Mouse (Mus musculus) forebrain, embryonic 13.5 days (tissue): ENCODE data around the gene Tsc22d3. TPM values are rescaled to one million over a fixed set of nuclear protein-coding genes. Genes with fewer than 3 reads are reported as not detected.

Experiments
- ATAC-seq: fragments of 200-750 bp; cut with Nextera tagmentation; 2 replicates; pipeline ENCODE4 v1.8.0; 2017
- H3K27ac ChIP-seq: fragments of 300-500 bp; sonication (generic); 2 replicates; pipeline ENCODE4 v1.5.1; 2015; ENCODE audit warnings: inconsistent platforms, mild to moderate bottlenecking, moderate library complexity
- H3K27me3 ChIP-seq: fragments of 300-500 bp; sonication (generic); 2 replicates; pipeline ENCODE4 v1.6.1; 2015; ENCODE audit warnings: mild to moderate bottlenecking, inconsistent platforms
- H3K36me3 ChIP-seq: fragments of 300-500 bp; sonication (generic); 2 replicates; pipeline ENCODE4 v1.6.1; 2015; ENCODE audit warnings: mild to moderate bottlenecking, inconsistent platforms; ENCODE audit not compliant: poor library complexity, severe bottlenecking
- H3K4me1 ChIP-seq: fragments of 300-500 bp; sonication (generic); 2 replicates; pipeline ENCODE4 v1.6.1; 2015; ENCODE audit warnings: inconsistent platforms
- H3K4me2 ChIP-seq: fragments of 300-500 bp; sonication (generic); 2 replicates; pipeline ENCODE4 v1.6.1; 2015; ENCODE audit warnings: inconsistent platforms, mild to moderate bottlenecking, moderate library complexity
- H3K4me3 ChIP-seq: fragments of 300-500 bp; sonication (generic); 2 replicates; pipeline ENCODE4 v1.5.1; 2015; ENCODE audit warnings: mild to moderate bottlenecking, inconsistent platforms
- H3K9ac ChIP-seq: fragments of 300-500 bp; sonication (generic); 2 replicates; pipeline ENCODE4 v1.6.1; 2015; ENCODE audit warnings: mild to moderate bottlenecking, inconsistent platforms
- H3K9me3 ChIP-seq: fragments of 300-500 bp; sonication (generic); replicated peaks from 2 replicates; pipeline ENCODE4 v1.6.1; 2016; ENCODE audit warnings: inconsistent platforms
- WGBS: fragments of 180-500 bp; shearing (Covaris S2); methylation state at CpG from one replicate; pipeline ENCODE4 v1.1.7; 2015; 5-methylcytosine and 5-hydroxymethylcytosine counted together
- polyA plus RNA-seq: library from polyadenylated mRNA; unstranded; fragments of >200 nt; fragmentation: Nextera tagmentation; extraction: Ambion mirVana; gene quantifications from 2 replicates; pipeline ENCODE4 v1.2.1, GENCODE M21; 2015

Tsc22d3 gene
- polyA plus RNA-seq, 1 experiment from 2014 or later = 84.3 TPM

DNA sequence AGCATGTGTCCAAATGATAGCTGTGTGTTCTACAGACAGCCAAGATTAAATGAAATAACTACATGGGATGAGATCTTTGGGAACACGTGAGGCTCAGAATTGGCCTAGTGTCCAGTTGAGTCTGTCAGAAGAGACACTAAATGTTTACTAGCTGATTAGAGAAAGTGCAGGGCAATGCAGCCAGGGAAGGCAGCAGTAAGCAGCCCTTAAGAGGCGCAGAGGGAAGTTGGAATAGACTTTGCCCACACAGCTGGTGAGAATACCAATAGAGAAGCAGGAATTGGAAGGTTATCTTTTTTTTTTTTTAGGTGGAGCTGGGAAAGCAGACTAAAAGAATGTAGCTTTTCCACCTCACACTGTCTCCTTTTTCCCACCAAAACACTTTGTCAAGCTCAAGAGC lies 61.8 kb downstream of the Tsc22d3 start:
- no peaks in the 10 kb centered on the region for H3K9me3 ChIP-seq
- no peak for ATAC-seq
- 0 out of 2 replicates have a peak, but pooled peaks cover 6% of the 10 kb centered on the region for H3K4me1 ChIP-seq
- 78% methylated on average over 2 of the region's 2 CpGs for WGBS
- no peak overlapping the region for H3K27ac ChIP-seq
- H3K9ac ChIP-seq = no peak overlapping the region
- no peak overlapping the region for H3K4me3 ChIP-seq
- H3K36me3 ChIP-seq = no peaks in the 10 kb centered on the region
- H3K27me3 ChIP-seq = peaks cover 31% of the 10 kb centered on the region; the same call in 1 of the 2 replicates
- no peak overlapping the region for H3K4me2 ChIP-seq

DNA sequence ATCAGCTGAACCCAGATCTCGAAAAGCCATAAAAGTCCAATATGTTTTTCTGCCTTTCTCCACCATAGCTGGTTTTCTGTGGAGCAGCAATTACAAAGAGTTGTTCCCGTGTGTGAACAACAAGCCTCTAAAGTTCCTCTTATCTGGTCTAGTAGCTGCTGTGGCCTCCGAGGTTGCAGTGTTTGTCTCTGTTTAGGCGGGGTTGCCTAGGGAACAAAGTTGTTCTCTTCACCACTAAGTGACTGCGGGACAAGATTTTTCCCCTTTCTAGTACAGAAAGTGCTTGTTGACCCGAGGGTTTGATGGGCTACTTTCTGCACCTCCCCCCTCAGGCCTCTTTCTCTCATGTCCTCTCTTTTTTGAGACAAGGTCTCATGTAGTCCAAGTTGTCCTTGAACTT lies 62.8 kb downstream of the Tsc22d3 start:
- Histone ChIP-seq H3K36me3 (no peaks in the 10 kb centered on the region), H3K9me3 (no peaks in the 10 kb centered on the region), H3K4me1 (0 out of 2 replicates have a peak, but pooled peaks cover 6% of the 10 kb centered on the region), H3K4me2 (no peak overlapping the region), H3K4me3 (no peak overlapping the region), H3K9ac (no peak overlapping the region), H3K27ac (no peak overlapping the region), H3K27me3 (peaks cover 24% of the 10 kb centered on the region; the same call in 1 of the 2 replicates)
- no peak for ATAC-seq
- 44% methylated on average over 6 of the region's 6 CpGs for WGBS

DNA sequence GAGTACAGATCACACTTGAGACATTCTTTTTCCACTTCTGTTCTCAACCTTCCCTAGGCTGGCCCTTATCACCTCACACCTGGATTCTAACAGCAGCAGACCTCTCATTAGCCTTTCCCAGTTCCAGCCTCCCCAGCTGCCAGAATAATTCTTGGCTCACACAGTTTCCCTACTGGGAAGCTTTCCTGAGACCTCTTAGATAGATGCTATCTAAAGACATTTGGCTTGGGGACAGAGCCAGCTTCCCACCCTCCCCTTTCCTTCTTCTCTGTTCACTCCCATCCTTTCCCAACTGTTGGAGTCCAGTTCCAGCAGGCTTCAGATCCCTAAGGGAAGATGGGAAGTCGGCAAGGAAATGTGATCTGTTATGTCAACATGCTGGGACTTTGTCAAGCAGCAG lies 65.0 kb downstream of the Tsc22d3 start:
- peaks cover 22% of the 10 kb centered on the region; the same call in 1 of the 2 replicates for H3K27me3 ChIP-seq
- no peaks in the 10 kb centered on the region for H3K9me3 ChIP-seq
- 77% methylated on average over 1 of the region's 1 CpGs for WGBS
- H3K36me3 ChIP-seq = no peaks in the 10 kb centered on the region
- no peak overlapping the region for H3K4me2 ChIP-seq
- H3K9ac ChIP-seq = no peak overlapping the region
- no peaks in the 10 kb centered on the region for H3K4me1 ChIP-seq
- H3K4me3 ChIP-seq = no peak overlapping the region
- no peak overlapping the region for H3K27ac ChIP-seq
- no peak for ATAC-seq

DNA sequence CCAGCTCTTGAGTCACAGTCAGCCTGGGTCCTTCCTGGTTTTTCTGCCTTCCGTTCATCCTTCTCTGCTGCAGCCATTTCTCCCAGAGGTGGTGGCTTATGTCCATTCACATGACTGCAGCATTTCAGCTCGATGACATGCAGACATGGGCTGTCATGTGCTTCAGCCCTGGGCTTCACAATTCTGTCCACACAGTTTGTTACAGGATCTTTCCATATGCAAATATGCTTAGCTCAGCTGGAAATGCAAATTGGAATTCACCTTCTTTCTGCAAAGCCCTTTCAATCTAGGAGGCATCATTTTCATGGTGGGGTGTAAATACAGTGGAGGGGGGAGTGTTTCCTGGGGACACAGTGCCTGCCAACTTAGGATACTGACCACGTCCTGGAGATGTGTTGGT lies 66.2 kb downstream of the Tsc22d3 start:
- Histone ChIP-seq H3K27me3 (peaks cover 23% of the 10 kb centered on the region; the same call in 1 of the 2 replicates), H3K9ac (no peak overlapping the region), H3K4me3 (no peak overlapping the region), H3K27ac (no peak overlapping the region), H3K4me1 (no peaks in the 10 kb centered on the region), H3K36me3 (no peaks in the 10 kb centered on the region), H3K4me2 (no peak overlapping the region), H3K9me3 (no peaks in the 10 kb centered on the region)
- WGBS = 68% methylated on average over 3 of the region's 3 CpGs
- ATAC-seq = no peak

DNA sequence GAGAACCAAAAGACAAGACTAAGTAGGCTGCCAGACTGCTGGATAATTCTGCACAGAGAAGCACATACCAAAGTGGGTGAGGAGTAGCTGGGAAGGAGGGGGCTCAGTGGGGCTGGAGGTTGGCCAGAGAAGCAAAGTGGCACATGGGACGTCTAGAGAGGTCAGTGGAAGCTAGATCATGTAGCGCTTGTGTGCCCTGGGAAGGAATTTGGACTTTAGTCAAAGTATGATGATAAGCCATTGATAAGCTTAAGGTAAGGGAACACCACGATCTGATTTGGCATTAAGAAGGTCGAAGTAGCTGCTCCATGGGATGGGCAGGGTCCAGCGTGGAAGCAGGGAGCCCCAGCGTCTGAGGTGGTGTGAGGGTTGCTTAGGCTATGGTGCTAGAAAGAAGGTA lies 68.1 kb downstream of the Tsc22d3 start:
- Histone ChIP-seq H3K9ac (no peak overlapping the region), H3K4me2 (no peak overlapping the region), H3K4me3 (no peak overlapping the region), H3K9me3 (no peaks in the 10 kb centered on the region), H3K36me3 (no peaks in the 10 kb centered on the region), H3K4me1 (no peaks in the 10 kb centered on the region), H3K27me3 (peaks cover 19% of the 10 kb centered on the region; the same call in 1 of the 2 replicates), H3K27ac (no peak overlapping the region)
- ATAC-seq = no peak
- WGBS = 88% methylated on average over 6 of the region's 6 CpGs

DNA sequence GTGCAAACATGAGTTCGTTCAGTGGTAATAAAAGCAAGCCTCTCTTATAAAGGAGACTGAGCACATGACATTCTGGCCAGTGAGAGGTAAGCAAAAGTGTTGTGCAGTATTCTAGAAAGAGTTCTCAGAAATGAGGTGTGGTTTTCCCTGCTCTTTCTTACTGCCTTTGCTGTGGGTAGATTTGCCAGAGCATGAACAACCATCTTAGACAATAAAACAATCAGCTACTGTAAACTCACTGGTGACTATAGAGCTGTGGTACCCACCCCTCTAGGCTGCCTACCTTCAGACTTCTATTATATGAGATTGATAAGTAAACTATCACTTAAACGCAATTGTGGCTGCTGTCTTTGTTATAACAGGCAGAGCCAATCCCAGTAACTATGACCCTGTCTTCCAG lies 69.1 kb downstream of the Tsc22d3 start:
- H3K36me3 ChIP-seq = no peaks in the 10 kb centered on the region
- H3K27ac ChIP-seq = no peak overlapping the region
- no peaks in the 10 kb centered on the region for H3K4me1 ChIP-seq
- H3K27me3 ChIP-seq = peaks cover 20% of the 10 kb centered on the region; the same call in 1 of the 2 replicates
- H3K9me3 ChIP-seq = no peaks in the 10 kb centered on the region
- no peak overlapping the region for H3K9ac ChIP-seq
- no peak overlapping the region for H3K4me2 ChIP-seq
- 80% methylated on average over 2 of the region's 2 CpGs for WGBS
- H3K4me3 ChIP-seq = no peak overlapping the region
- no peak for ATAC-seq

DNA sequence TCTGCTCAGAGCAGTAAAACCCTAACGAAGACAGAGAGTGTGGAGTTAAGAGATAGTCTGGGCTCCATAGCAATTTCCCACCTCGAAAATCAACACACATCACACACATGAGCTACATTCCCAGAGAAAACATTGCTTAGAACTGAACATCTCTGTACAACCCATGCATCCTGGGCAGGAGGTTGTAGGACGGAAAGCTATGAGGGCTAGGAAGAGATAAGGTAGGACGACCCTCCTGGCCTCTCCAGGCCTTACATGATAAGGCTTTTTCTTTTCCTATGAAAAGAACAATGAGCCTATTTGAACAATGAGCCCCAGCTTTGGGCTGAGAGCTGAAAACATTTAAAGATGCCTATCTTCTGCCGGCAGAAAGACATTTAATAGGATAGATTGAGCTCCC lies 69.8 kb downstream of the Tsc22d3 start:
- no peaks in the 10 kb centered on the region for H3K36me3 ChIP-seq

DNA sequence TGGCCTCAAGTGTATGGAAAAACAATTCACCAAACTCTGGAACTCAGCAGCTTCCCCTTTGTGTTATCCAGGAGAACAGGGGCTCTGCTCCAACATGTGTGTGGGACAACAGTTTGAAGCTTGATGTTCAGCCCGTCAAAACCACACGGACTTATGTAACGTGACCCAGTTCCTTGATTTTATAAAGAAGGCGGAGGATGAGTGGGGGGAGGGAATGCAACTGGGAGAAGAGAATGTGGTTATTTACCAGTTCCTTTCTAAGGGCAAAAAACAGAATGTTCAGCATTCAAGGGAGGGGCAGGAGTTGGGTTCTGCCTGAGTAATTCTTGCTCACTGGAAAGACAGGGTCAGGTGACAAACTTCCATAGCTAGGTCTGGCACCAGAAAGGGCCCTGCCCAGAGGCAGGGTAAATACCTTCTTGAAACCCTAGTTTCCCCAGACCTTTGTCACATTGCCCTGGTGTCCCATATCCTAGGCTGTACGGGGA lies 71.3 kb downstream of the Tsc22d3 start:
- WGBS = 81% methylated on average over 5 of the region's 5 CpGs
- H3K4me1 ChIP-seq = no peaks in the 10 kb centered on the region
- no peak overlapping the region for H3K9ac ChIP-seq
- H3K27me3 ChIP-seq = peaks cover 6% of the 10 kb centered on the region; the same call in 1 of the 2 replicates
- no peak for ATAC-seq
- H3K9me3 ChIP-seq = no peaks in the 10 kb centered on the region
- H3K36me3 ChIP-seq = no peaks in the 10 kb centered on the region
- no peak overlapping the region for H3K27ac ChIP-seq
- no peak overlapping the region for H3K4me2 ChIP-seq
- no peak overlapping the region for H3K4me3 ChIP-seq

More for the DNA sequence above, 69.8 kb downstream of the Tsc22d3 start:
- no peak overlapping the region for H3K4me3 ChIP-seq
- H3K27ac ChIP-seq = no peak overlapping the region
- peaks cover 16% of the 10 kb centered on the region; the same call in 1 of the 2 replicates for H3K27me3 ChIP-seq
- H3K9ac ChIP-seq = no peak overlapping the region
- H3K4me1 ChIP-seq = no peaks in the 10 kb centered on the region
- 87% methylated on average over 5 of the region's 5 CpGs for WGBS
- no peak overlapping the region for H3K4me2 ChIP-seq
- H3K9me3 ChIP-seq = no peaks in the 10 kb centered on the region
- no peak for ATAC-seq

DNA sequence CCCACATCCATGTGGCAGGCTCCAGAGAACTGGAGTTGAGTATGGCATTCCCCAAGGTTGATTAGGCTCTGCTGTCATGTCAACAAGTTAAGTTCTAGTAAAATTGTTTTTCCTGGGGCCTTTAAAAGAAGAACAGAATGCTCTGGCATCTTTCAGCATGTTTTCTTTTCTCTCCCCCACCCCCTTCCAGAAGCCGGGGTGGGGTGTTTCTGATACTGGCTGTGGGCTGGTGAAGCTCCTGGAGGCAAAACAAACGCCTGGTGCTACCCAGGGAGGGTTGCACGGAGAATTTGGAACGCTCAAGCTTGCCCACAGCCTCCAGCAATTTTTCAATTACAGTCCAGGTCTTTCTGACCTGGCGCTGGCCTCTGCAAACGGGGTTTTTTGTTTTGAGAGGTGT lies 73.2 kb downstream of the Tsc22d3 start:
- Histone ChIP-seq H3K27me3 (peaks cover 8% of the 10 kb centered on the region; the same call in 1 of the 2 replicates), H3K4me1 (no peaks in the 10 kb centered on the region), H3K36me3 (no peaks in the 10 kb centered on the region), H3K4me3 (no peak overlapping the region), H3K9me3 (no peaks in the 10 kb centered on the region), H3K27ac (no peak overlapping the region), H3K4me2 (no peak overlapping the region), H3K9ac (no peak overlapping the region)
- 72% methylated on average over 6 of the region's 6 CpGs for WGBS
- no peak for ATAC-seq

DNA sequence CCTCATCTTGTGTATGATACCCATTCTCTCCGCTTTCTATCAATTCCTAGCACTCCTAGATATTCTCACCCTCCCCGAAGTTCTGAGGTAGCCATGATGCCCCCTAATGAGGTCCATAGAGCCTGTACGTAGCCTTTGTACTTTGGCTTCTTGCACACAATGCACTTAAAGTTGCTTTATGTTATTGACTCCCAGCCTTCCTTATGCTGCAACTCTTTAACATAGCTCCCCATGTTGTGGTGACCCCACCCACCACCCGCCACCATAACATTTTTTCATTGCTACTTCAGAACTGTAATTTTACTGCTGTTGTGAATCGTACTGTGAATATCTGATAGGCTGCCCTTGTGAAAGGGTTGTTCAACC lies 74.2 kb downstream of the Tsc22d3 start:
- Histone ChIP-seq H3K27ac (no peak overlapping the region), H3K4me1 (no peaks in the 10 kb centered on the region), H3K36me3 (no peaks in the 10 kb centered on the region), H3K9me3 (no peaks in the 10 kb centered on the region), H3K4me3 (no peak overlapping the region), H3K27me3 (peaks cover 8% of the 10 kb centered on the region; the same call in 1 of the 2 replicates), H3K9ac (no peak overlapping the region), H3K4me2 (no peak overlapping the region)
- WGBS = 90% methylated on average over 5 of the region's 5 CpGs
- ATAC-seq = no peak

DNA sequence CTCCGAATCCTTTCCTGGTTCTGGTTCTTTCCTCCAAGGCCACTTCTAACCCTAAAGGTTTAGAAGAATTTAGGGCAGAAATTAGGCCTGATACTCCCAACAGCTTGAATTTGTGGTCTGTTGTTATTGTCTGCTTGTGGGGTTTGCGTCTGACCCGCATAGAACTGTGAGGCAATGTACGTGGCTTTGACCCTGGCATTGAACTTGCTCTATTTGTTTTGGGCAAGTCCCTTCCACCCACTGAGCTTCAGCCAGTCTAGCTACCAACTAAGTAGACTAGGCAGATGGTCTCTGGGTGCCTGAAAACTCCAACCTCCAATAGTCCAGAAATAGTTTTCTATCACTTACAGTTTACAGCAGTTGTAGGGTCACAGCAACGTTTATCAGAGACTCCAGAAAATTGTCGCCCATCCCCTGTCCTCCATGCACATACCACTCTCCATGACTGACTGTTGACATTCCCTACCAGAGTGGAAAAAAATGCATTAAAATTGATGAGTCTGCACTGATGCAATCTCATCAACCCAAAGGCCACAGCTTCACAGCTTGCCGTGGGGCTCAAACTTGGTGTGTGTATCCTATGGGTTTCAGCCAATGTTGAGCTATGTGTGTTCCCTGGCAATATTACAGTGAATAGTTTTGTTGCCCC lies 74.7 kb downstream of the Tsc22d3 start:
- no peaks in the 10 kb centered on the region for H3K9me3 ChIP-seq
- no peak overlapping the region for H3K4me2 ChIP-seq
- H3K4me3 ChIP-seq = no peak overlapping the region
- 90% methylated on average over 7 of the region's 7 CpGs for WGBS
- no peak overlapping the region for H3K27ac ChIP-seq
- no peak overlapping the region for H3K9ac ChIP-seq
- 0 out of 2 replicates have a peak, but pooled peaks cover 1% of the 10 kb centered on the region for H3K4me1 ChIP-seq
- no peaks in the 10 kb centered on the region for H3K36me3 ChIP-seq
- no peak for ATAC-seq
- H3K27me3 ChIP-seq = peaks cover 8% of the 10 kb centered on the region; the same call in 1 of the 2 replicates

DNA sequence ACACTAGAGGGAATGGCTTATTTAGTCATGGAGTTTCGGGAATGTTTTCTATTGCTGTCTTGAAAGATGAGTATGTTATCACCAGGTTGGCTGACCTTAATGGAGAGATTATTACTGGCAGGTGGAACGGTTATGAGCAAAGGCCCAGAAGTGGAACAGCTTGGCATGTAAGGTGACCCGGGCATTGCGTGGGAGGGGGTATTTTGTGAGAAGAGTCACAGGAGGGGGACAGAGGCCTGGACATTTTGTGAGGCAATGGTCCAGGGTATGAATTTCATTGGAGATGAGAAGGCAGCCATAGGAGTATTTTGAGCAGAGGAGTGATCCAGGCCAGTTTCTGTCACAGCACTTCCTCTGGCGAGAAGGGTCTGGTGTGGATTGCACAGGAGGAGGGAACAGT lies 76.2 kb downstream of the Tsc22d3 start:
- 94% methylated on average over 5 of the region's 5 CpGs for WGBS
- H3K9me3 ChIP-seq = no peaks in the 10 kb centered on the region
- no peak overlapping the region for H3K4me2 ChIP-seq
- peaks cover 7% of the 10 kb centered on the region; the same call in 1 of the 2 replicates for H3K27me3 ChIP-seq
- H3K4me1 ChIP-seq = 0 out of 2 replicates have a peak, but pooled peaks cover 3% of the 10 kb centered on the region
- no peak overlapping the region for H3K27ac ChIP-seq
- no peak for ATAC-seq
- H3K36me3 ChIP-seq = no peaks in the 10 kb centered on the region
- H3K9ac ChIP-seq = no peak overlapping the region
- H3K4me3 ChIP-seq = no peak overlapping the region
